Mouse (Mus musculus): ENCODE measurements around the gene Apobec1.

DNA sequence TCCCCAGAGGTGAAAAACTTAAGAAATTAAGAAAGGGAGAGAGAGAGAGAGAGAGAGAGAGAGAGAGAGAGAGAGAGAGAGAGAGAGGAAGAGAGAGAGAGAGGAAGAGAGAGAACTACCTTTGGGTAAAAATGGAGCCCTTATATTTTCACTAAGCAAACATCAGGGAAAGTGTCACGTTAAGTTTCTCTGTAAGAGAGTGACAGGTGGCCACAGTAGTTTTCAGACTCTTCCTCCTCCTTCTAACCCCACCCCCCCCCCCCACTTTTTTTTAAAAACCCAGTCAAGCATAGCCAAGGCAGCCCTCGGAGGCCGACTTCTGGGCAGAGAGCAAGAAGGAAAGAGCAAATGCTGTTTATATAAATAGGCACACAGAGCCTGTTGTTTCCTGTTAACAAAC lies 68.2 kb downstream of the Apobec1 start:
- TF ChIP-seq CTCF (IDR thresholded peaks at IDR 0.05; ENCODE audit: borderline replicate concordance, insufficient read depth, low read length) = no peak
- TF ChIP-seq POLR2A (IDR thresholded peaks at IDR 0.05; ENCODE audit: low read depth, low read length) = no peak

Data from embryonic fibroblast, embryonic 13.5 days (primary cell).